Mouse (Mus musculus) bone marrow macrophage, adult 2 months (primary cell): ENCODE results near the gene Nckap5.

Experiments
- CTCF ChIP-seq: IDR thresholded peaks from 2 replicates; pipeline ENCODE4 v1.5.1; 2012; ENCODE audit warnings: low read depth, mild to moderate bottlenecking, low read length, moderate library complexity
- POLR2A ChIP-seq: IDR thresholded peaks from 2 replicates; pipeline ENCODE4 v1.6.1; 2012; ENCODE audit warnings: mild to moderate bottlenecking, low read depth, low read length, borderline replicate concordance

- no peak for TF ChIP-seq CTCF
- TF ChIP-seq POLR2A: no peak
These were observed 918.6 kb downstream of the Nckap5 start for GRCm38 (mm10) chr1:125911901-125912445.
